Mouse (Mus musculus): ENCODE data around the gene Anapc4. TPM values are rescaled to one million over a fixed set of nuclear protein-coding genes. Genes with fewer than 3 reads are reported as not detected.
A peak's percentile ranks its signal among the peaks of the same experiment; 100 is the strongest.

Anapc4 gene
- polyA plus RNA-seq, 1 experiment from 2014 or later = 106 TPM

DNA sequence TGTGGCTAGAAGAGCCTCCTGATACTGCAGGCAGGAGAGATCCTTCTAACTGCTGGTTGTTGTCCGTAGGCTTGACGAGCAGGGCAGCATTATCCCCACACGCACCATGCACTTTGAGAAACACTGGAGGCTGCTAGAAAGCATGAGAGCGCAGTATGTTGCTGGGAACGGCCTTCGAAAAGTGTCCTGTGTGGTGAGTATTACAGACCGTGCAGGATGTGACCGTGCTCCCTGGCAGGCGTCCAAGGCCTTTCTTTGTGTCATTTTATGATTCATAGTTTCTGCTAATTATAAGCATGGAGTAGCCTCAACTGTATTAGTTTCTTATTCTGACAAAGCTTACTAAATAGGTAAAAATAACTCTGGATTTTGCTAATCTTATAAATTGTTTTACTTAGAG, 32.0 kb downstream of the Anapc4 start:
- Histone ChIP-seq H3K4me1 (ENCODE audit: insufficient read depth, low read length) (peaks cover 3% of the 10 kb centered on the region; the same call in 1 of the 2 replicates), H3K27ac (ENCODE audit: low read length) (peak overlapping the region; percentile 56; the same call in 1 of the 2 replicates), H3K27me3 (ENCODE audit: insufficient read depth, low read length) (no peaks in the 10 kb centered on the region), H3K4me2 (replicated peaks; ENCODE audit: low read depth, low read length) (no peak overlapping the region), H3K4me3 (ENCODE audit: low read length) (no peak overlapping the region), H3K9me3 (ENCODE audit: low read length) (no peaks in the 10 kb centered on the region), H3K9ac (replicated peaks; ENCODE audit: low read length) (0 out of 2 replicates have a peak overlapping the region, but pooled peaks have one; percentile 19), H3K36me3 (ENCODE audit: insufficient read depth, low read length) (peaks cover 60% of the 10 kb centered on the region)
- WGBS = 52% methylated on average over 9 of the region's 9 CpGs
- peak; percentile 81 for ATAC-seq (ENCODE audit: low FRiP score, low TSS enrichment)

DNA sequence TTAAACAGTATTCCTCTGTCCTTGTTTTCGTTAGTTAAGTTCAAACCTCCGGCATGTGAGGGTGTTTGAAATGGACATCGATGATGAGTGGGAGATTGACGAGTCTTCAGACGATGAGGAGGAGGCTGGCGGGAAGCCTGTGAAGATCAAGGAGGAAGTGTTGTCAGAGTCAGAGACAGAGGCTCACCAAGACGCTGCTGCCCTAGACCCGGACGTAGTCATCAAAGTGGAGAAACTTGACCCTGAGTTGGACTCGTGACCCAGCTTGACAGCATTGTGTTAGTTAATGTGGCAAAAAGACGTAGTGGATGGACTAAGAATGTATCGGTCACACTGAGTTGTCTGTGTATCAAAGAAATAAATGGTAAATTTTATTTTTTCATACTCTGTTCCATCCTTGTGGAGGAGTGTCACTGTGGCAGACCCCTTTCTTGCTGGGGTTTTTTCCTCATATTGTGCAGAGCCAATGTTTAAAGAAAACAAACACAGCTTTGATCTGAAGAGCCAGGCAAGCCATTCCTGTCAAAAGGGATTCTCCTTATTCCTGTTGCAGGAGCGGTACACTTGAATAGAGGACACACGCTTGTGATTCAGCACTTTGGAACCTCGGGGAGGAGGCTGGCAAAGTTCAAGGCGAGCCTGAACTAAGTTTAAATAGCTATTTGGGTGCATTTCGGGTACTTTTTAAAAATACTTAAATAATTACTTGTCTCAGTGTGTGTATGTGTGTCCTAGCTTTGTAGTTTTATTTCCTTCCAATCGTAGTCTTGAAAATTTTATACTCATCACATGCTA, 32.7 kb downstream of the Anapc4 start:
- WGBS = 66% methylated on average over 18 of the region's 18 CpGs
- Histone ChIP-seq H3K9me3 (ENCODE audit: low read length) (no peaks in the 10 kb centered on the region), H3K4me1 (ENCODE audit: insufficient read depth, low read length) (peaks cover 3% of the 10 kb centered on the region; the same call in 1 of the 2 replicates), H3K27ac (ENCODE audit: low read length) (0 out of 2 replicates have a peak overlapping the region, but pooled peaks have one; percentile 31), H3K4me3 (ENCODE audit: low read length) (no peak overlapping the region), H3K9ac (replicated peaks; ENCODE audit: low read length) (no peak overlapping the region), H3K27me3 (ENCODE audit: insufficient read depth, low read length) (no peaks in the 10 kb centered on the region), H3K36me3 (ENCODE audit: insufficient read depth, low read length) (peaks cover 56% of the 10 kb centered on the region), H3K4me2 (replicated peaks; ENCODE audit: low read depth, low read length) (no peak overlapping the region)
- no peak for ATAC-seq (ENCODE audit: low FRiP score, low TSS enrichment)

DNA sequence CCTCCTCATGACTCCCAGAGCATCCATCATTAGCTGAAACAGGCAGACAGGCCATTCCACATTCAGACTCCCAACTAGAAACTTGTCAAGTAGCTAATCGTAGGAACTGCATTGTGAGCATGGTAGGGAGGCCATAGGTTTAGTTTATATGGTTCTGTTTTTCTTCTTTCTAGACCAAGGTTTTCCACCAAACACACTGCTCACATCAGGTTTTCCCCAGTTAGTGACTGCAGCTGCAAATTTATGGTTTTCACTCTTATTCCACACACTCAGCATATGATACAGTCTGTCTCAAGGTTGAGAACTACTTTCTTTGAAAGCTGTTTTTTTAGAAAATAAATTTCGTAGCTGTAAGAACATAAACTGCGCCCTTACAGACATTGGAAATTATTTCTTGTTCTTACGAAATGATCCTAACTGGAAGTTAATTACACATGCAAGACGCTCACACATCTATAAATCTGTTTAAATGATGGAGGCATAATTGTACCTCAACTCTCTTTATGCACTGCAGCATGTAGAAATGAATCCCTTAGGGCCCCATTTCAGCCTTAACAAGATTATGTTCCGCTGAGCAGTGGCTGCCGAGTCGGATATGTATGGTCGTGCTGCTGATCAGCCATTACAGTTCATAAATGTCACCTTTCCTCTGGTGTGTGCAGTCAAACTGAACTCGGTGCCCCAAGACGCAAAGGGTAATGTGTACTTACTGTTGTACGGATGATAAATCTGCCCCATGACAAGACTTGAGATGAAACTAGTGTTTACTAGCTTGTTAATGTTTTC, 35.3 kb downstream of the Anapc4 start:
- no peaks in the 10 kb centered on the region for H3K9me3 ChIP-seq (ENCODE audit: low read length)
- no peak overlapping the region for H3K27ac ChIP-seq (ENCODE audit: low read length)
- no peaks in the 10 kb centered on the region for H3K27me3 ChIP-seq (ENCODE audit: insufficient read depth, low read length)
- ATAC-seq (ENCODE audit: low FRiP score, low TSS enrichment) = no peak
- no peak overlapping the region for H3K4me2 ChIP-seq (replicated peaks; ENCODE audit: low read depth, low read length)
- peaks cover 40% of the 10 kb centered on the region for H3K36me3 ChIP-seq (ENCODE audit: insufficient read depth, low read length)
- WGBS = 35% methylated on average over 12 of the region's 12 CpGs
- H3K4me1 ChIP-seq (ENCODE audit: insufficient read depth, low read length) = peaks cover 3% of the 10 kb centered on the region; the same call in 1 of the 2 replicates
- no peak overlapping the region for H3K4me3 ChIP-seq (ENCODE audit: low read length)
- no peak overlapping the region for H3K9ac ChIP-seq (replicated peaks; ENCODE audit: low read length)

DNA sequence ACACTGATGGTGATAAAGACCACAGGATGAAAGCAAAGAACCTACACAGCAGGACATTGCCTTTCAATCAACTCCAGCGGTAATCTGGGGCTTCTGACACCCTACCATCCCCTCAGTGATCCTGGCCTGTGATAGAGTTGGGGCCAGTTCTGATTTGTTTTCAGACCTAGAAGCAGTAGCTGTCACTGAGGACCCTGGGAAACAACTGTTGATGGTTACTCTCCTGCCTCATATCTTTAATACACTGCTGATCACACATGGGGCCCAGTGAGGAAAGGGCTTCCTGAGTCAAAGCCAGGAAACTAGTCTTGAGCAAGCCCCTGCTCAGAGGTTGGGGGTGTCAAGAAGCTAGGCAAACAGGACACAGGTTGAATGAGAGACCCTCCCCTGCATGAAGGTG, 37.6 kb downstream of the Anapc4 start:
- H3K27me3 ChIP-seq (ENCODE audit: insufficient read depth, low read length) = no peaks in the 10 kb centered on the region
- 54% methylated on average over 1 of the region's 1 CpGs for whole genome bisulfite sequencing

DNA sequence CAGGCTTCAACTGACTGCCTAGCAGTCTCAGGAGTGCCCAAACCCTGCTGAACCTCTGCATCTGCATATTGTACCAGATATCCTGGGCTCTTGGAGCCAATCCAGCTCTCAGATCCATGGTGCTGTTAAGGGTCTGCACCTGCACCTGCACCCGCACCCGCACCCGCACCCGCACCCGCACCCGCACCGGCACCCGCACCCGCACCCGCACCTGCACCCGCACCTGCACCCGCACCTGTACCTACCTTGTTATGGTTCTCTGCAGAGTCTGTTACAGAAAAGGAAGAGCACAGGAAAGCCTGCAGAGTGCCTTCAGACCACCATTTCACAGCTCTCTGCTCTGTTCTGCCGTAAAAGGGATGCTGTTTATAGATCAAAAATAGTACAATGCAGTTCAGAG, 38.2 kb downstream of the Anapc4 start:
- Histone ChIP-seq H3K27ac (ENCODE audit: low read length) (no peak overlapping the region), H3K36me3 (ENCODE audit: insufficient read depth, low read length) (peaks cover 18% of the 10 kb centered on the region), H3K4me1 (ENCODE audit: insufficient read depth, low read length) (peaks cover 3% of the 10 kb centered on the region; the same call in 1 of the 2 replicates), H3K4me3 (ENCODE audit: low read length) (no peak overlapping the region), H3K4me2 (replicated peaks; ENCODE audit: low read depth, low read length) (no peak overlapping the region), H3K9me3 (ENCODE audit: low read length) (no peaks in the 10 kb centered on the region), H3K27me3 (ENCODE audit: insufficient read depth, low read length) (no peaks in the 10 kb centered on the region), H3K9ac (replicated peaks; ENCODE audit: low read length) (no peak overlapping the region)
- ATAC-seq (ENCODE audit: low FRiP score, low TSS enrichment) = no peak
- 88% methylated on average over 13 of the region's 13 CpGs for WGBS

More for the DNA sequence above, 37.6 kb downstream of the Anapc4 start:
- Histone ChIP-seq H3K4me1 (ENCODE audit: insufficient read depth, low read length) (peaks cover 3% of the 10 kb centered on the region; the same call in 1 of the 2 replicates), H3K4me3 (ENCODE audit: low read length) (no peak overlapping the region), H3K9me3 (ENCODE audit: low read length) (no peaks in the 10 kb centered on the region), H3K36me3 (ENCODE audit: insufficient read depth, low read length) (peaks cover 22% of the 10 kb centered on the region), H3K27ac (ENCODE audit: low read length) (no peak overlapping the region), H3K4me2 (replicated peaks; ENCODE audit: low read depth, low read length) (no peak overlapping the region), H3K9ac (replicated peaks; ENCODE audit: low read length) (no peak overlapping the region)
- no peak for ATAC-seq (ENCODE audit: low FRiP score, low TSS enrichment)

DNA sequence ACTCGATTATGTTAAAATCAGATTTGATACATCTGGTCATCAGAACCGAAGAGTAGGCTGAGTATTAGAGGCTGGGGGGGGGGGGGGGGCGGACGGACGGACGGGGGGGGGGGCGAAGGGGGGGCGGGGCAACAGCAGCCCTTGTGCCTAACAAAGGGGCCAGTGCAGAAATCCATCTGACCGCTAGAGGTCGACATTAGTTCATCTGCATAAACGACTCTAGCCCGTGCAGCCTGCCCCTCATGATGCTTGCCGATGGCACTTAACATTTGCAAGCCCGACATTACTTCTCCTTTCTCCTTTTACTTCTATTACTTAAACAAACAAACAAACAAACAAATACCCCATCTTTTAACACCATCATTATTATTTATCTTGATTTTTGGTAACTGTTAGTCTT, 45.0 kb downstream of the Anapc4 start:
- Histone ChIP-seq H3K4me2 (replicated peaks; ENCODE audit: low read depth, low read length) (no peak overlapping the region), H3K9ac (replicated peaks; ENCODE audit: low read length) (no peak overlapping the region), H3K4me1 (ENCODE audit: insufficient read depth, low read length) (no peaks in the 10 kb centered on the region), H3K27ac (ENCODE audit: low read length) (no peak overlapping the region), H3K9me3 (ENCODE audit: low read length) (0 out of 2 replicates have a peak, but pooled peaks cover 2% of the 10 kb centered on the region), H3K4me3 (ENCODE audit: low read length) (no peak overlapping the region), H3K36me3 (ENCODE audit: insufficient read depth, low read length) (no peaks in the 10 kb centered on the region), H3K27me3 (ENCODE audit: insufficient read depth, low read length) (peaks cover 4% of the 10 kb centered on the region; the same call in 1 of the 2 replicates)
- WGBS = 4% methylated on average over 8 of the region's 14 CpGs
- ATAC-seq (ENCODE audit: low FRiP score, low TSS enrichment) = peak; percentile 75

DNA sequence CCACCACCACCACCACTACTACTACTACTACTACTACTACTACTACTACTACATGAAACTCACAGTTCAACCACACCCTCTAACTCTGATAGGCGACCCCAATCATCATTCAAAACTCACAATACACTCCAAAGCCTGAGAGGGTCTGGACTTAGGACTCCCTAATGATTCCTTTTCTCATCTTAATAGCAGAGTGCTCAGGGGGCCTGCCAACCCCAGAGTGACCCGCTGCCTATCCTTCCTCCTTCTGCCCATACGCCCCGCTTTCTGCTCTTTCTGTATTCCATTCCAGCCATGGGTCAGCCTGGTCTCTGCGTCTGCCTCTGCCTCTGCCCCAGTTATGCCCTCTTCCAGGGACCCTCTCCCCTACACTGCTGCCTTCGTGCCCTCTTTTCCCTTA, 46.1 kb downstream of the Anapc4 start:
- Histone ChIP-seq H3K36me3 (ENCODE audit: insufficient read depth, low read length) (no peaks in the 10 kb centered on the region), H3K27ac (ENCODE audit: low read length) (no peak overlapping the region), H3K4me2 (replicated peaks; ENCODE audit: low read depth, low read length) (no peak overlapping the region), H3K4me1 (ENCODE audit: insufficient read depth, low read length) (no peaks in the 10 kb centered on the region), H3K27me3 (ENCODE audit: insufficient read depth, low read length) (peaks cover 4% of the 10 kb centered on the region; the same call in 1 of the 2 replicates), H3K9me3 (ENCODE audit: low read length) (0 out of 2 replicates have a peak, but pooled peaks cover 2% of the 10 kb centered on the region), H3K4me3 (ENCODE audit: low read length) (no peak overlapping the region), H3K9ac (replicated peaks; ENCODE audit: low read length) (no peak overlapping the region)
- ATAC-seq (ENCODE audit: low FRiP score, low TSS enrichment) = no peak
- 88% methylated on average over 6 of the region's 6 CpGs for WGBS

DNA sequence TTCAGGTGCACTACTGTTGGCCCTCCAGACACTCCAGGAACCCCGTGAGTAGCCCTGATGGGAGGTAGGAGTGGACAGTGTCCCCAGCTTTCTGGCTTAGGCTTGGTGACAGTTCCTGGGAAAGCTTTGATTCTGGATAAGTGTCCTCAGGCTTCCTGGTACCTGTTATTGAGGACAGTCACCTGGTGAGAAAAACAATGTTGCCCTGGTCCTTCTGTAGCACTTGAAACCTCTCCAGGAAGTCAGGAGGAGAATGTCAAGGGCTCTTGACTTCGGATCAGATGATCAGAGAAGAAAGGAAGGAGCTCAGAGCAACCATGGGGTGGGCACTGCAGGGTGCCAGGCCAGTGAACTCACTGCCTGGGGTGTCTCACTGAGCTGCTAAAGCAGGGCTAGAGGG, 48.6 kb downstream of the Anapc4 start:
- Histone ChIP-seq H3K4me3 (ENCODE audit: low read length) (no peak overlapping the region), H3K4me1 (ENCODE audit: insufficient read depth, low read length) (no peaks in the 10 kb centered on the region), H3K4me2 (replicated peaks; ENCODE audit: low read depth, low read length) (no peak overlapping the region), H3K9me3 (ENCODE audit: low read length) (no peaks in the 10 kb centered on the region), H3K36me3 (ENCODE audit: insufficient read depth, low read length) (no peaks in the 10 kb centered on the region), H3K27me3 (ENCODE audit: insufficient read depth, low read length) (peaks cover 4% of the 10 kb centered on the region), H3K9ac (replicated peaks; ENCODE audit: low read length) (no peak overlapping the region), H3K27ac (ENCODE audit: low read length) (no peak overlapping the region)
- no peak for ATAC-seq (ENCODE audit: low FRiP score, low TSS enrichment)
- 43% methylated on average over 2 of the region's 2 CpGs for WGBS

DNA sequence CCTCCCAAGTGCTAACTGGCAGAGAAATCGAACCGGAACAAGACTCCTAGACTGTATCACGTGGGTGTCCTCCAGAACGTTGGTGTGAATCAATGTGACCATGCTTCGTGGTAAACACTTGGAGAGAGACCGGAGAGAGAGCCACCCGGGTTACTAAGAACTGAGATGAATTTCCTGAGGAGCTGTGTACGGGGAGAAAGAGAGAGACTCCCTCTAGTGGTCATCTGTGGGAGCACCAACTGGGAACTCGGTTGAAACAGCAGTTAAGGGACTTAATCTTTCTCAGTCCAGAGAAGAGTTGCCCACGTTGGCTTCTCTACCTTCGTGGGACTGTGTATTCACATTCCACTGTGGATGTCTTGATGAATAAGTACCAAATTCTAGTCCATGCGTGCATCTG, 53.3 kb downstream of the Anapc4 start:
- Histone ChIP-seq H3K9ac (replicated peaks; ENCODE audit: low read length) (no peak overlapping the region), H3K4me2 (replicated peaks; ENCODE audit: low read depth, low read length) (no peak overlapping the region), H3K27me3 (ENCODE audit: insufficient read depth, low read length) (no peaks in the 10 kb centered on the region; the same call in 1 of the 2 replicates), H3K9me3 (ENCODE audit: low read length) (no peaks in the 10 kb centered on the region), H3K4me3 (ENCODE audit: low read length) (no peak overlapping the region), H3K4me1 (ENCODE audit: insufficient read depth, low read length) (no peaks in the 10 kb centered on the region), H3K27ac (ENCODE audit: low read length) (no peak overlapping the region), H3K36me3 (ENCODE audit: insufficient read depth, low read length) (no peaks in the 10 kb centered on the region)
- 57% methylated on average over 12 of the region's 12 CpGs for WGBS
- ATAC-seq (ENCODE audit: low FRiP score, low TSS enrichment) = no peak
